Mouse (Mus musculus): Measurements from ENCODE around the gene Spata21.

Spata21 gene

GRCm38 (mm10) chr4:141088033-141088432, at the start of gene Spata21:
Spata21 (plus strand) TSS chr4:141088333.
- no peak for DNase-seq (ENCODE audit: low read depth, low spot score)

- DNase-seq (ENCODE audit: low read depth, low spot score): peak; percentile 72
Measured at GRCm38 (mm10) chr4:141041117-141041516, 47.0 kb upstream of the Spata21 start.

- peak; percentile 67 for DNase-seq (ENCODE audit: low read depth, low spot score)
Measured at GRCm38 (mm10) chr4:141044816-141045215, 43.3 kb upstream of the Spata21 start.

GRCm38 (mm10) chr4:141048810-141049475, 39.2 kb upstream of the Spata21 start:
- no peak for DNase-seq (ENCODE audit: low read depth, low spot score)

- peak; percentile 58 for DNase-seq (ENCODE audit: low read depth, low spot score)
Measured at GRCm38 (mm10) chr4:141049476-141049835, 38.7 kb upstream of the Spata21 start.

GRCm38 (mm10) chr4:141052442-141052841, 35.7 kb upstream of the Spata21 start:
- no peak for DNase-seq (ENCODE audit: low read depth, low spot score)

- DNase-seq (ENCODE audit: low read depth, low spot score): no peak
Measured at GRCm38 (mm10) chr4:141053138-141053537, 35.0 kb upstream of the Spata21 start.

- peak; percentile 62 for DNase-seq (ENCODE audit: low read depth, low spot score)
Measured at GRCm38 (mm10) chr4:141053568-141054161, 34.5 kb upstream of the Spata21 start.

GRCm38 (mm10) chr4:141056970-141057369, 31.2 kb upstream of the Spata21 start:
- DNase-seq (ENCODE audit: low read depth, low spot score): peak; percentile 78

- no peak for DNase-seq (ENCODE audit: low read depth, low spot score)
Measured at GRCm38 (mm10) chr4:141058835-141059234, 29.3 kb upstream of the Spata21 start.

GRCm38 (mm10) chr4:141059616-141060425, 28.3 kb upstream of the Spata21 start:
- peak; percentile 69 for DNase-seq (ENCODE audit: low read depth, low spot score)

GRCm38 (mm10) chr4:141060426-141061301, 27.5 kb upstream of the Spata21 start, which contains the start of gene Crocc:
Crocc (minus strand) TSS chr4:141060550.
- DNase-seq (ENCODE audit: low read depth, low spot score): peak; percentile 97

GRCm38 (mm10) chr4:141064104-141064659, 24.0 kb upstream of the Spata21 start:
- no peak for DNase-seq (ENCODE audit: low read depth, low spot score)

- DNase-seq (ENCODE audit: low read depth, low spot score): peak; percentile 79
Measured at GRCm38 (mm10) chr4:141065123-141065522, 23.0 kb upstream of the Spata21 start.

GRCm38 (mm10) chr4:141066709-141067515, 21.2 kb upstream of the Spata21 start:
- DNase-seq (ENCODE audit: low read depth, low spot score): no peak

GRCm38 (mm10) chr4:141067516-141068046, 20.6 kb upstream of the Spata21 start:
- no peak for DNase-seq (ENCODE audit: low read depth, low spot score)

- no peak for DNase-seq (ENCODE audit: low read depth, low spot score)
Measured at GRCm38 (mm10) chr4:141068655-141069054, 19.5 kb upstream of the Spata21 start.

- DNase-seq (ENCODE audit: low read depth, low spot score): no peak
Measured at GRCm38 (mm10) chr4:141069731-141070130, 18.4 kb upstream of the Spata21 start.

GRCm38 (mm10) chr4:141072502-141072901, 15.6 kb upstream of the Spata21 start:
- no peak for DNase-seq (ENCODE audit: low read depth, low spot score)

GRCm38 (mm10) chr4:141073661-141074060, 14.5 kb upstream of the Spata21 start:
- no peak for DNase-seq (ENCODE audit: low read depth, low spot score)

All from R1 (cell line).